Mouse (Mus musculus) skeletal muscle tissue, adult 2 months (tissue): Measurements from ENCODE around the gene Fam53b.

Experiments
- DNase-seq: peaks from one replicate; pipeline ENCODE4 v3.0.0-alpha.2; 2012; ENCODE audit warnings: low read depth, low spot score

Fam53b gene

GRCm38 (mm10) chr7:132813416-132814088, at the start of gene Fam53b:
Gene Fam53b, minus strand, starts transcription at chr7:132813886.
- no peak for DNase-seq

DNA sequence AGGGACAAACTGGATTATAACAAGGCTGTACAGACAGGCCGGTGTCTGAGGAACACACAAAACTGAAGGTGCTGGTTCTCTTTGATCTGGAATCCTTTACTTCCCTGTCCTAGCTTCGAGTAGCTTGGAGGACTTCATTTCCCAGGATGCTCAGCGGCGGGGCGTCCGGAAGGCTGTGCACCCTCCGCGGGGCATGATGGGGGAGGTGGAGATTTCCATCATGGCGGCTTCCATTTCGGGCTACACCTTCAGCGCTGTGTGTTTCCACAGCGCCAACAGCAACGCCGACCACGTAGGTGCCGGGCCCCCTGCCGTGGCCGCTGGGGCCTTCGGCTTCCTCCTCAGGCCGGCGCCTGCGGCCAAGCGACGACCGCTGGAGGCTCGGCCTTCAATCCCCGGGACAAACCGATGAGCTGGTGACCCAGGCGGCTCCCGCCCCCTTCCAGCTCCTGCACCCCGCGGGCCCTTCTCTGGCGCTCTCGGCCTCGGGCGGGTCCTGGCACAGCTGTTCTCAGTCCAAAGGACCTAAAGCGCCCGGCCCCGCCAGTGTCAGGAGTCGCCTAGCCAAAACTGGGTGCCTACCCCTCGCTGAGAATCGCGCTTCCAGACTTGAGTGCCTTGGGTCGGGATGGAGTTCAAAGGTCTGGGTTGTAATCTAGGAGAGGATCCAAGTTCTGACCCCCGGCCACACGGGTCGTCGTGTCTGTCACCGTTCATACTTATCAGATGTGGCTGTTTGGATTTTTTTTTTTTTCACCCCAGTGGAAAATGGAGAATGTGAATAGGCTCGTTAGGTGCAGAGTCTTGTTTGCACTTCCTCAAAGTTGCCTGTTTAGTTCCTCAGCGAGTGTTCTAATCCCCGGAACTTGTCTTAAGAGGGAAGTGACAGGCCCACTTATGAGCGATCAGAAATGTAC, 45.6 kb upstream of the Fam53b start, which contains the start of gene Abraxas2:
Abraxas2 (plus strand) TSS at position 184 of the 917 bp plus-strand sequence.
- DNase-seq, result peak; percentile 72

- DNase-seq, result no peak
These were observed 44.4 kb upstream of the Fam53b start for GRCm38 (mm10) chr7:132858043-132858608.

- no peak for DNase-seq
These were observed 42.4 kb upstream of the Fam53b start for GRCm38 (mm10) chr7:132856083-132856482.

DNA sequence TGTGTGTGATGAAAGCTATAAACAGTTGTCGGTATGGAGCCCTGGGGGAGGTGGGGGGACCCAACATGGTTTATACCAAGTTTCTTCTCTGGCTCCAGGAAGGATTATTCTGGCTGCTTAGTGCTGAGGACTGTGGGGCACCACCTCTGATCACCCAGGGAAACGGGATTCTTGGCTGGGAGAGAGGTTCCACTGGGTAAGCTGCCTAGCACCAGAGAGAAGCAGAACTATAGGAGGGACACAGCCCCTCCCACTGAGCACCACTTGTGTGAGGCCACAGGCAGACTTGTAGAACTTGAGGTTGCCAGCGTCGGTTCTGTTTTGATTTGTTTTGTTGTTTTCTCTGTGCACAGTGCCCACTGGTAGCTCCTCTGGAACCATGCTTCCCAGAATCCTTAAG, 40.3 kb upstream of the Fam53b start:
- DNase-seq, result no peak

DNA sequence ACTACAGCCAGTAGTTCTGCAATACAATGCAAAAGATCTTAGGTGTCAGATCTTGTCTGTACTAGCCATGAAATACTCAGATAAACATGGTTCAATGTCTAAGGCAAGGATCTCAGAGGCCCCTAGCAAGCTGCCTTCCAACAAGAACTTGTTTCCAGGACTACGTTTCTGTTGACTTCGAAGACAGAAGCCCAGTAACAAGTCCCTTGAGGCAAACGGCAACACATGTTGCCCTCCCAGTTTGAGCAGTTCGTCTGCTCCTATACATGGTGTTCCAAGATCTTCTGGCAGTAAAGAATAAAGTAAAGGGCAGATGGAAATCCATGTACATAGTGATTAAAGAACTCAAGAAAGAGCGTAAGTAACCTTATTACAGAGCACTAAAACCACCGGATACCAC, 39.7 kb upstream of the Fam53b start:
- no peak for DNase-seq

DNA sequence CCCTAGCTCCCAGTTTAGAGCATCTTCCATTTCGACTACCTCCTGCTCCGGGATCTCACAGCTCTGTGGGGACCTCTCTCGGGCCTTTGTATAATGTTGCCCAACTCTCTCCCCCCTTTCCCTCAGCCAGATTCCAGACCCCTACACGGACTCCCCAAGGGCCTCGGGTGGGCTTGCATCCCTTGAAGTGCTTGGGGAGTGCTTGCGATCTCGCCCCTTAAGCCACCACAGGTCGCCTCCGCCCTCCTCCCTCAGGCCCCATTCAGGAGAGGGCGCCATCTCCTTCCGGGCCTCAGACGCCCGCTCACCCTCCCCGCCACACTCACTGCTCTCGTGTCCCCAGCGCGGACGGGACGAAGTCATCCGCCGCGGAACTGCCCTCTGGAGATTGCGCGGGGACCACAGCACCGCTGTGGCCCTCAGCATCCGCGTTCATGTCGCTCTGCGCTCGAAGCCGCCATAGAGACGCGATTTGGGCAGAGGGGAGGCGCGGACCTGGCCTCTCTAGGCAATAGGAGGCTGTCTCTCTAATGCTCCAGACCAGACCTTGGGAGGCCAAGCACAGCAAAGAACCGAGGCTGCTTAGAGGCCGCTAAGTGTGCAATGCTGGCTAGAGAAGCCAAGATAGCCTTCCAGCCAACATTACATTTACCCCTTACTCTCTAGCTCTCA, 38.6 kb upstream of the Fam53b start, which contains the start of gene Eef1akmt2:
Eef1akmt2 (minus strand) TSS at position 501 of the 672 bp plus-strand sequence.
- DNase-seq, result peak; percentile 76

GRCm38 (mm10) chr7:132843152-132843551, 29.5 kb upstream of the Fam53b start:
- no peak for DNase-seq

GRCm38 (mm10) chr7:132842455-132842854, 28.8 kb upstream of the Fam53b start:
- no peak for DNase-seq

DNA sequence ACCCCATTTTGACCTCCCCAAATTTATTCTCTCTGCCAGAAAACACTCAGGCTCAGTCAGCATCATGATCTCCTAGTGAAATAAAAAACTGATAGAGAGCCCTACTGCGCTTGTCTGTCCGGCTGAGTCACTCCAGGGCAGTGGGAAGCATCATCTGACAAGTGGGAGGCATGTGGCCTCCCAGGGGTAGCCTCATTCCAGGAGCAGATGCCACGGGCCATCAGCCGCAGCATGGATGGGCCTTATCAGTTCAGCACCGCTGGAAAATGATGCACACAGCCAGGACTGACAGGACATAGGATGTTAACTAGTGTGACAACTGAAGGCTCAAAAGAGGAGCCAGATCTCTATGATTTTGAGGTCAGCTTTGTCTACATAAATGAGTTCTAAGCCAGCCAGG, 27.6 kb upstream of the Fam53b start:
- no peak for DNase-seq

- no peak for DNase-seq
These were observed 17.3 kb upstream of the Fam53b start for GRCm38 (mm10) chr7:132830955-132831354.

DNA sequence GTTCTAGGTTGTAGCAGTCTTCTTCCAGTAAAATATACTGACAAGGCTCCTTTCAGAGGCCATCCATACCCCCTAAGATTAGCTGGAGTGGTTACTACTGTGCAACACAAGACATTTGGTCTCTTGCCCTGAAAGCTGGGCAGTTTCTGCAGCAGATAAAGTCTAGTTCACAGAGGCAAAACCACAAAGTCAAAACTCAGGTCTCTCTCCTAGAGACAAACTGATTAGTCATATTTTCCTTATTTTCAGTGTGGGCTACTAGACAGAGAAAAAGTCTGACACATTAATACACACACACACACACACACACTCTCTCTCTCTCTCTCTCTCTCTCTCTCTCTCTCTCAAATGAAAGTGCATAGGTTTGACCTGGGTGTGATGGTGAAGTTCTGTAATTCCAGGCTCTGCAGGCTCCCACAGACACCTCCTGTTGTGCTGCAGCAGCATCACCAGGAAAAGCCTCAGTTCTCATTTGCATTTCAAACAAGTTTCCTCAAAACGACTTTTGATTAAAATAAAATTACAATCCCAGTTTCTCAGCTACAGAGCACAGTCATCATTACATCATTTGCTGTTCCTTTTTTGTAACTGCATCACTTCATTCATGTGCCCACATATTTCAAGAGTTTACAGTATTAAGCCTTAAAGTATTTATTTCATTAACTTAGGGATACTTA, 10.8 kb upstream of the Fam53b start:
- no peak for DNase-seq

DNA sequence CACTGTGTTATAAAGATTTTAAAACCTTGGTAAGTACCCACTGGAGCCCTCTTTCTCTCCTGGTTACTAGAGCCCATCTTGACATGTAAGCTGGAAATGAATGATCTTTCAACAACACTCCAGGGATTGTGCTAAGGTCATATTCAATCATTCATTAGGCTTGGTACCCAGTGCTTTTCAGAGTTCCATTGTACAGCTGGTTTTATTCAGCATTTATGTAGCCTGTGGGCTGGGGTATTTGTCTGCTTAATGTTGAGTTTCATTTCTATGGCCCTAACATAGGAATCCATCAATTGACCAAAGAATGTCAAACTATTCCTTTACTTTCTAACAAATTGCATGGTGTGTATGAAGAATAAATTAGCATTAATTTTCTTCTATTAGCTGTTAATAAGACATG, 10.1 kb upstream of the Fam53b start:
- DNase-seq, result no peak

GRCm38 (mm10) chr7:132820692-132821091, 7.0 kb upstream of the Fam53b start:
- no peak for DNase-seq

GRCm38 (mm10) chr7:132817056-132817455, 3.4 kb upstream of the Fam53b start:
- DNase-seq, result no peak

DNA sequence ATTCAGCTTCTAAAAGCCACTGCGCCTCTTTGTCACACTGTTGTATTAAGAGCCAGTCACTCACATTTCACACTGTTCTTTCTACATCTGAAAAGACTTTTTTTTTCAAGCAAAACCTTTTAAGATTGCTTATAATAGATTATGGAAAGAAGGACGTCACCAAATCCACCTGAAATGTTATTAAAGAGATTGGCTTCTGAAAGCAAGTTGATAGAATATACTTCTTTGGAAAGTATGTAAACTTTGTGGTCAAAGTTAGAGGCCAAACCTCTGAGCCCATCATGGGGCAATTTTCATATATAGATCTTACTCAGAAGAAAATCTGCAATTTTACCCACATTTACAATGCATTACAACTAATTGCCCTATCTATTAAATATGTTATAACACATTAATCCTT, 2.8 kb upstream of the Fam53b start:
- DNase-seq, result no peak

GRCm38 (mm10) chr7:132815081-132815480, 1.4 kb upstream of the Fam53b start:
- no peak for DNase-seq

- no peak for DNase-seq
These were observed 384 bp upstream of the Fam53b start for GRCm38 (mm10) chr7:132814089-132814450.

DNA sequence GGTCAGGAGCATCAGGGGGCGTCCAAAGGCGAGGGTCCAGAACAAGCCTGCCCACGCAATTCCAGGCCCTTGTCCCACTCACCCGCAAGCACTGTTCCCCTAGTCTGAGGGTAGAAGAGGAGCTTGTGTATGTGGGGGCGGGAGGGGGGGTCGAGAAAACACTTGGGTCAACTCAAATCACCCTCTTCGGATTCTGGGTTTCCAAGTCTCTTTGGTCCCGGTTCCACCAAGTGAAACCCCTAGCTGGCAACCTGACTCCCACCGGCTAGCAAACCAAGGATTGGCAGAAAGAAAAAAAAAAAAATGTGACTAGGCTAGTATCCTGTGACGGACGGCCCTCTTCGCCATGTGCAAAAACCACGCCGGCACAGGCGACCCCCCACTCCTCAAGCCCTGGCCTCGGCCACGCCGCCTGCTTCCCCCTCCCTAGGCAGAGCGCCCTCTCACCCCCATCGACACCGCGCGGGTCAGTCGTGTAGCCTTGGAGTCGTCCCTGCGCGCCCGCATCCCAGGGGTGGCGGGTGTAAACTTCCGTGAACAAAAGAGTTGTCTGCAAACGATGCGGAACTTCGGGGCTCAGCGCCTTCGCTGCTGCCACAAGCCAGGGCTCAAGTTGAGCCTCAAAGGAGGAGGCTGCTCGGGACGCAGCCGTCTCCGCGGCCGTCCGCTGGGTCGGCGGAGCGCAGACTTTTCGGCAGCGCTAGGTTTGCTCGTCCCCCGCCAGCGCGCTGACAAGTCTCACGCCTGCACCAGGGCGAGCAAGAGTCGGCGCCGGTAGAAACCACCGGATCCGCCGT, 869 bp downstream of the Fam53b start:
- no peak for DNase-seq
